Mouse (Mus musculus): Measurements from ENCODE around the gene Nlrc5.

DNA sequence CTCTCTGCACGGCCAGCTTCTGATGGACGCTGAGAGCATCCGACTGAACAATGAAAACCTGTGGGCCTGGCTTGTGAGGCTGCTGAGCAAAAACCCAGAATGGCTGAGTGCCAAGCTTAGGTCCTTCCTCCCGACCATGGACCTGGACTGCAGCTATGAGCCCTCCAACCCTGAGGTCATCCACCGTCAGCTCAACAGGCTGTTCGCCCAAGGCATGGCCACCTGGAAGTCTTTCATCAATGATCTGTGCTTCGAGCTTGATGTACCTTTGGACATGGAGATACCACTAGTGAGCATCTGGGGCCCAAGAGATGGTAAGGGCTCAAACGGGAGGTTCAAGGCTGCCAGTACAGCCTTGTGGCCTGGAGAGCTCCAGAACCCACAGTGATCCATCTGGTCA, 38.6 kb downstream of the Nlrc5 start:
- TF ChIP-seq CTCF (IDR thresholded peaks at IDR 0.05 in 2 of 3, conservative IDR thresholded peaks at IDR 0.05 in 1 of 3; ENCODE audit: control insufficient read depth in 1 of 3, insufficient read depth in 1 of 3, low read depth in 2 of 3, low read length in 3 of 3, poor library complexity in 1 of 3, severe bottlenecking in 1 of 3) (no peak), ZC3H11A (IDR thresholded peaks at IDR 0.05; ENCODE audit: low read depth, low read length) (no peak), POLR2AphosphoS5 (IDR thresholded peaks at IDR 0.05; ENCODE audit: borderline replicate concordance, low read depth, low read length) (no peak), POLR2A (IDR thresholded peaks at IDR 0.05; ENCODE audit: control insufficient read depth in 1 of 2, insufficient read depth in 1 of 2, low read depth in 1 of 2, low read length in 2 of 2, poor library complexity in 1 of 2) (no peak)
